Mouse (Mus musculus) liver, embryonic 14.5 days (tissue): ENCODE data around the gene Rbm24. TPM values are rescaled to one million over a fixed set of nuclear protein-coding genes. Genes with fewer than 3 reads are reported as not detected.

Experiments
- ATAC-seq: fragments of 200-750 bp; cut with Nextera tagmentation; 2 replicates; pipeline ENCODE4 v1.8.0; 2017; ENCODE audit warnings: moderate number of reproducible peaks, mild to moderate bottlenecking, moderate library complexity; ENCODE audit not compliant: insufficient read depth
- DNase-seq, 3 experiments: peaks; one replicate each; pipeline ENCODE4 v3.0.0-alpha.2; 2012 to 2013; ENCODE audit warnings: low read depth in 3 of 3, low spot score in 3 of 3
- H3K27ac ChIP-seq: fragments of 300-500 bp; sonication (generic); 2 replicates; pipeline ENCODE4 v1.5.1; 2014; ENCODE audit warnings: moderate library complexity, mild to moderate bottlenecking, control low read depth, inconsistent platforms
- H3K27me3 ChIP-seq: fragments of 300-500 bp; sonication (generic); 2 replicates; pipeline ENCODE4 v1.6.1; 2014; ENCODE audit warnings: mild to moderate bottlenecking, low read length, moderate library complexity; ENCODE audit not compliant: control insufficient read depth, insufficient read depth
- H3K36me3 ChIP-seq: fragments of 300-500 bp; sonication (generic); replicated peaks from 2 replicates; pipeline ENCODE4 v1.6.1; 2014; ENCODE audit warnings: low read depth; ENCODE audit not compliant: control insufficient read depth, insufficient read depth
- H3K4me1 ChIP-seq, 2 experiments: fragments of 200-500 bp in 1 of 2; fragments of 300-500 bp in 1 of 2; sonication (generic) in 1 of 2; replicated peaks; 2 replicates each; pipeline ENCODE4 v1.6.1; 2012 to 2014; ENCODE audit warnings: antibody characterized with exemption in 1 of 2, inconsistent platforms in 1 of 2, low read length in 1 of 2; ENCODE audit not compliant: control insufficient read depth in 2 of 2, insufficient read depth in 2 of 2
- H3K4me2 ChIP-seq: fragments of 300-500 bp; sonication (generic); 2 replicates; pipeline ENCODE4 v1.6.1; 2014; ENCODE audit warnings: low read depth, mild to moderate bottlenecking, control low read depth, moderate library complexity
- H3K4me3 ChIP-seq, 2 experiments: fragments of 200-500 bp in 1 of 2; fragments of 300-500 bp in 1 of 2; sonication (generic) in 1 of 2; 2 replicates each; pipeline ENCODE4 v1.5.1; 2012 to 2014; ENCODE audit warnings: low read depth in 2 of 2, low read length in 2 of 2, mild to moderate bottlenecking in 2 of 2, control low read depth in 1 of 2, inconsistent platforms in 1 of 2, moderate library complexity in 1 of 2; ENCODE audit not compliant: insufficient read depth in 1 of 2
- H3K9ac ChIP-seq: fragments of 300-500 bp; sonication (generic); replicated peaks from 2 replicates; pipeline ENCODE4 v1.6.1; 2014; ENCODE audit warnings: mild to moderate bottlenecking, control low read depth, moderate library complexity
- H3K9me3 ChIP-seq: fragments of 300-500 bp; sonication (generic); 2 replicates; pipeline ENCODE4 v1.6.1; 2016; ENCODE audit warnings: low read length, mixed read lengths; ENCODE audit not compliant: control insufficient read depth
- CTCF ChIP-seq: IDR thresholded peaks from 2 replicates; pipeline ENCODE4 v1.5.1; 2016; ENCODE audit warnings: antibody characterized with exemption, low read depth, control low read depth
- EP300 ChIP-seq: IDR thresholded peaks from 2 replicates; pipeline ENCODE4 v1.6.1; 2016; ENCODE audit warnings: antibody characterized with exemption, low read depth
- WGBS: fragments of 180-500 bp; shearing (Covaris S2); extraction: QIAGEN DNeasy Blood & Tissue Kit; methylation state at CpG from one replicate; pipeline ENCODE4 v1.1.7; 2014; ENCODE audit not compliant: insufficient replicate concordance; 5-methylcytosine and 5-hydroxymethylcytosine counted together
- polyA plus RNA-seq, 2 experiments: library from polyadenylated mRNA; depleted of rRNA in 1 of 2; stranded (reverse) in 1 of 2; unstranded in 1 of 2; fragments of >200 nt; fragmentation: Nextera tagmentation in 1 of 2; extraction: Ambion mirVana in 1 of 2; gene quantifications; 2 replicates each; pipeline versions ENCODE4 v1.2.1 to v1.2.3; 2012 to 2014

Rbm24 gene
- polyA plus RNA-seq, 2 experiments, result 0.03 TPM; not detected in 1

DNA sequence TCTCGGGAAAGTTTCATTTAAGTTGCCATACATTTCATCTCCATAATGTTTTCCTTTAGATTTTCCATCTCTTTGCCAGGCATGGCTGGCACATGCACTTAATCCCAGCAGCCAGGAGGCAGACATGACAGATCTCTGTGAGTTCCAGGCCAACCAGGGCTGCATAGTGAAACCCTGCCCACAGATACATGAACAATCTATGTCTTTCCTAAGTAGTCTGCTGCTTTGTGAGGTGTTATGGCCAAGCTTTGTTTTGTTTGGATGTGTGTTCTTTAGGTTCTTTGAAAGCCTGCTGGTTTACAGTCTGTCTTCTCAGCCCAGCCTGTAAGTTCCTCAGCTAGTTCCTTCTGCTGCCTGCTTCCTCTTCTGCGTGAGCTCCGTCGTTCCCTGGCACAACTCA is 25.3 kb upstream of the Rbm24 start:
- Histone ChIP-seq H3K4me1 (no peaks in the 10 kb centered on the region), H3K4me2 (no peak overlapping the region), H3K36me3 (no peaks in the 10 kb centered on the region), H3K9ac (no peak overlapping the region), H3K4me3 (no peak overlapping the region), H3K9me3 (no peaks in the 10 kb centered on the region), H3K27ac (no peak overlapping the region), H3K27me3 (no peaks in the 10 kb centered on the region)
- DNase-seq (no peak), ATAC-seq (no peak)
- TF ChIP-seq CTCF (no peak), EP300 (no peak)
- WGBS, result 25% methylated on average over 4 of the region's 4 CpGs

DNA sequence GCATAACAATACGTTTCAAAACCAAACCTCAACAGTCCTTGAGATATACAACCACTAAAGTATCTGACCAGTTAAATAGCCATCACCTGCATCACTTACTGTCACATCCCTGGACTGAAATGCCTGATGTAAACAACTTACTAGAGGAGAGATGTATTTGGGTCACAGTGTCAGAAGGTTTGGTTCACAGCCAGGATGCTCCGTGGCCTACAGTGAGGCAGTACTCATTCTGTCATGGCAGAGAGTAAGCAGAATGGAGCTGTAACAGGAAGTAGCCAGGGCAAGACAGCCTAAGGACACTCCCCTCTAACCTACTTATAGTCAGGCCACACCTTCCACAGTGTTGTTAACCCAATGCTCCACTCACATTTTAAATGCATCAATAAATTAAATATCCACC is 24.3 kb upstream of the Rbm24 start:
- WGBS, result 60% methylated on average over 2 of the region's 2 CpGs
- no peaks in the 10 kb centered on the region for H3K9me3 ChIP-seq
- no peak overlapping the region for H3K4me2 ChIP-seq
- H3K36me3 ChIP-seq, result no peaks in the 10 kb centered on the region
- no peaks in the 10 kb centered on the region for H3K27me3 ChIP-seq
- DNase-seq (no peak), ATAC-seq (no peak)
- H3K4me1 ChIP-seq, result no peaks in the 10 kb centered on the region
- no peak overlapping the region for H3K4me3 ChIP-seq
- TF ChIP-seq EP300, result no peak
- no peak for TF ChIP-seq CTCF
- H3K9ac ChIP-seq, result no peak overlapping the region
- no peak overlapping the region for H3K27ac ChIP-seq

GRCm38 (mm10) chr13:46397235-46397634 is 21.0 kb upstream of the Rbm24 start:
- H3K27me3 ChIP-seq, result no peaks in the 10 kb centered on the region
- H3K4me2 ChIP-seq, result no peak overlapping the region
- no peak overlapping the region for H3K9ac ChIP-seq
- H3K36me3 ChIP-seq, result no peaks in the 10 kb centered on the region
- TF ChIP-seq CTCF, result no peak
- no peak for TF ChIP-seq EP300
- no peak overlapping the region for H3K4me3 ChIP-seq
- H3K4me1 ChIP-seq, result no peaks in the 10 kb centered on the region
- no peak for DNase-seq
- H3K27ac ChIP-seq, result no peak overlapping the region
- no peak for ATAC-seq
- 38% methylated on average over 3 of the region's 3 CpGs for WGBS
- H3K9me3 ChIP-seq, result no peaks in the 10 kb centered on the region

DNA sequence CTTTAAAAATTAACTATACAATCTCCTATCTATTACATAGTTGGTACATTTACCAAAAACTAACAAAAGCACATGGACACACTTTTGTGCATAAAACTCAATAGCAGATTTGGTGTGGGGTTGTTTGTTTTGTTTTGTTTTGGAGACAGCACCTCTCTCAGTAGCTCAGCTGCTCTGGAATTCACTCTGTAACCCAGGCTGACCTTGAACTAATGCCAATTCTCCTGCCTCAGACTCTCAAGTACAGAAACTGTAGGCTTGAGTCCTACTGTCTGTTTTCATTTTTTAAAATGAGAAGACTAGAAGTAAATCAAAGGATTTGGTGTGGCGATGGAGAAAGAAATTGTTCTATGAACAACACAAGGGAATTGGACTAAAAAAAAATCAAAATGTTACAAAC is 11.1 kb upstream of the Rbm24 start:
- H3K36me3 ChIP-seq, result no peaks in the 10 kb centered on the region
- H3K9me3 ChIP-seq, result no peaks in the 10 kb centered on the region
- no peak overlapping the region for H3K4me3 ChIP-seq
- H3K27ac ChIP-seq, result no peak overlapping the region
- H3K4me2 ChIP-seq, result no peak overlapping the region
- TF ChIP-seq CTCF, result no peak
- TF ChIP-seq EP300, result no peak
- no peaks in the 10 kb centered on the region for H3K27me3 ChIP-seq
- DNase-seq (no peak), ATAC-seq (no peak)
- H3K4me1 ChIP-seq, result no peaks in the 10 kb centered on the region
- H3K9ac ChIP-seq, result no peak overlapping the region
- 61% methylated on average over 1 of the region's 1 CpGs for WGBS

- no peak overlapping the region for H3K4me2 ChIP-seq
- H3K9me3 ChIP-seq, result no peaks in the 10 kb centered on the region
- H3K4me3 ChIP-seq, result no peak overlapping the region
- no peaks in the 10 kb centered on the region for H3K4me1 ChIP-seq
- no peak for TF ChIP-seq EP300
- no peak for TF ChIP-seq CTCF
- DNase-seq (no peak), ATAC-seq (no peak)
- peaks cover 5% of the 10 kb centered on the region for H3K27me3 ChIP-seq
- no peak overlapping the region for H3K27ac ChIP-seq
- H3K9ac ChIP-seq, result no peak overlapping the region
- H3K36me3 ChIP-seq, result no peaks in the 10 kb centered on the region
Measured at GRCm38 (mm10) chr13:46412247-46412646, 6.0 kb upstream of the Rbm24 start.
